Mouse (Mus musculus) liver, adult 2 months (tissue): ENCODE measurements at regions not wholly inside any gene's neighbourhood (a gene's known extent, or its start where the extent isn't known, plus 50 kb on each side); places are given as distances from the start of the nearest gene placed in this dataset.
A peak's percentile ranks its signal among the peaks of the same experiment; 100 is the strongest.
"Not testable (repeated sequence)": the region's sequence is repeated elsewhere in the genome, so short reads cannot be mapped to it uniquely, and the experiment has no call there.

Source experiments
- DNase-seq: peaks from one replicate; pipeline ENCODE4 v3.0.0-alpha.2; 2011; ENCODE audit warnings: low read depth, low spot score; ENCODE audit errors: extremely low read depth
- H3K27ac ChIP-seq: fragments of 200-500 bp; replicated peaks from 2 replicates; pipeline ENCODE4 v1.5.1; 2012; ENCODE audit warnings: low read depth, mild to moderate bottlenecking, control low read depth, inconsistent platforms, low read length; ENCODE audit not compliant: insufficient read depth
- H3K27me3 ChIP-seq: fragments of 200-500 bp; 2 replicates; pipeline ENCODE4 v1.6.1; 2012; ENCODE audit warnings: mild to moderate bottlenecking, moderate library complexity, low read length, inconsistent platforms; ENCODE audit not compliant: control insufficient read depth, insufficient read depth
- H3K36me3 ChIP-seq: fragments of 200-500 bp; 2 replicates; pipeline ENCODE4 v1.6.1; 2012; ENCODE audit warnings: low read length, inconsistent platforms; ENCODE audit not compliant: control insufficient read depth, insufficient read depth
- H3K4me1 ChIP-seq: fragments of 200-500 bp; 2 replicates; pipeline ENCODE4 v1.6.1; 2011; ENCODE audit warnings: low read length; ENCODE audit not compliant: control insufficient read depth, insufficient read depth
- H3K4me3 ChIP-seq: fragments of 200-500 bp; 2 replicates; pipeline ENCODE4 v1.5.1; 2011; ENCODE audit warnings: low read depth, mild to moderate bottlenecking, control low read depth, low read length, moderate library complexity; ENCODE audit not compliant: insufficient read depth
- H3K79me2 ChIP-seq: fragments of 200-500 bp; 2 replicates; pipeline ENCODE4 v1.6.1; 2012; ENCODE audit warnings: inconsistent platforms, mild to moderate bottlenecking, low read length, moderate library complexity; ENCODE audit not compliant: control insufficient read depth, insufficient read depth
- H3K9ac ChIP-seq: fragments of 200-500 bp; 2 replicates; pipeline ENCODE4 v1.6.1; 2012; ENCODE audit warnings: low read depth, mild to moderate bottlenecking, control low read depth, inconsistent platforms, low read length
- CTCF ChIP-seq: fragments of 200-500 bp; IDR thresholded peaks from 2 replicates; pipeline ENCODE4 v1.5.1; 2011; ENCODE audit warnings: low read depth, low read length, control low read depth
- POLR2A ChIP-seq: fragments of 200-500 bp; IDR thresholded peaks from 2 replicates; pipeline ENCODE4 v1.6.1; 2011; ENCODE audit warnings: low read length, control low read depth; ENCODE audit not compliant: insufficient read depth; ENCODE audit errors: extremely low read depth
- WGBS: fragments of 180-500 bp; shearing (Covaris S2); methylation state at CpG from one replicate; pipeline ENCODE4 v1.1.7; 2018; 5-methylcytosine and 5-hydroxymethylcytosine counted together

DNA sequence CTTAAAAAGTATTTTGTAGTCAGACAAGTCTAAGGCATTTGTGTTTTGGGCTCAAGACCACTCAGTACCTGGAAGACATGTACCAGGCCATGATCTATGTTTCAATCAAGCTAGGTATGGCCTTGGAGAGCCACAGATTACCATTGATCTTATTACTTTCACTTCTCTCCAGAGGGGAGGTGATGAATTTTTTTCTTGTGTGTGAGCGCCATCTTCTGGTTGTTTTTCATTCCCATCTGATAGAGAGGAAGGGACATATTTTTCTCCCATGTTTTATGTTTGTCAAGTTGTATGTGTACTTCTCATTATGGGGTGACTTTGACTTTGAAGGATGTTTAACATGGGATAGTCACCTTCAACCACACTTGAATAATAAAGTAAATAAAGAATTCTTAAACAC lies 80.3 kb upstream of the Gm5150 start:
- no peaks in the 10 kb centered on the region for H3K4me1 ChIP-seq
- no peaks in the 10 kb centered on the region for H3K36me3 ChIP-seq
- WGBS: 12% methylated on average over 1 of the region's 1 CpGs
- DNase-seq: peak; percentile 52
- peak; percentile 37; the same call in 1 of the 2 replicates for TF ChIP-seq CTCF
- TF ChIP-seq POLR2A: no peak
- no peak overlapping the region for H3K27ac ChIP-seq
- H3K4me3 ChIP-seq: no peak overlapping the region
- H3K9ac ChIP-seq: no peak overlapping the region
- H3K27me3 ChIP-seq: no peaks in the 10 kb centered on the region
- H3K79me2 ChIP-seq: no peaks in the 10 kb centered on the region

DNA sequence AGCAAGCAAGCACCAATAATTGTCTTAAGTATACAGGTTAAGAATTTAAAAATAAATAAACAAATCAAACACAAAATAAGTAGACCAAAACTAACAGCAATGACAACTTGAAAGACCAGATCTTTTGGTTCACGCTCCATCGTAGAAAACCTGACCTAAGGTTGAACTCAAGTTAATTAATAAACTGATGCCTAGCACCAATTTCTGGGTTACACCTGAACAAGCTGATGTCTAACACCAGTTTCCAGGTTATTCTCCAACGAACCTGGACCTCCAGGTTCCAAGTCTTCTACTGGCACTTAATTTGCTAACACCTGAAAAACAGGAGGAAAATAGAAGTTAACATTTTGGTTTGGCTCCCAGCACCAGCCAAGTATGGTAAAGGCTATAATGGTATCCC lies 79.1 kb upstream of the Gm5150 start:
- Histone ChIP-seq H3K27me3 (no peaks in the 10 kb centered on the region), H3K9ac (no peak overlapping the region), H3K27ac (no peak overlapping the region), H3K79me2 (no peaks in the 10 kb centered on the region), H3K4me1 (no peaks in the 10 kb centered on the region), H3K36me3 (no peaks in the 10 kb centered on the region), H3K4me3 (no peak overlapping the region)
- no peak for TF ChIP-seq POLR2A
- TF ChIP-seq CTCF: no peak
- WGBS: 48% methylated on average over 3 of the region's 3 CpGs
- no peak for DNase-seq

DNA sequence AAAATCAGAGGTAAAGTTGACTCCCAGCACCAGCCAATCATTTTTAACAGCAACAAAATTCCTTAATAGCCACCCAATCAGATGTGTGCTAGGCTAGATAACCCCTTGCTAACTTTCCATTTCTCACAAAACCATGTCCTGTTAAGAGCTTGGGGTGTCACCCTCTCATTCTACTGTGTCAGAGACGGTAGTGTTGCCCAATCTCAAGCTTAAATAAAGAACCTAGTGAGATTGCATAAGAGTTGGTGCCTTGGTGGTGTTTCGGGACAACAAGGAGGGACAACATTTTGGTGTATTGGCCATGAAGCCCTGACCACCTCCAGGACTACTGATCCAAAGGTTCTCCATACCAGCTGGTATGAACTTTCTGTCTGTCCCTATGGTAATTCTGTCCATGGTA lies 72.9 kb upstream of the Gm5150 start:
- H3K27me3 ChIP-seq: no peaks in the 10 kb centered on the region
- no peaks in the 10 kb centered on the region for H3K4me1 ChIP-seq
- no peak overlapping the region for H3K9ac ChIP-seq
- H3K4me3 ChIP-seq: no peak overlapping the region
- 51% methylated on average over 2 of the region's 2 CpGs for WGBS
- no peaks in the 10 kb centered on the region for H3K36me3 ChIP-seq
- no peak for TF ChIP-seq POLR2A
- no peak for TF ChIP-seq CTCF
- no peaks in the 10 kb centered on the region for H3K79me2 ChIP-seq
- no peak for DNase-seq
- H3K27ac ChIP-seq: no peak overlapping the region

DNA sequence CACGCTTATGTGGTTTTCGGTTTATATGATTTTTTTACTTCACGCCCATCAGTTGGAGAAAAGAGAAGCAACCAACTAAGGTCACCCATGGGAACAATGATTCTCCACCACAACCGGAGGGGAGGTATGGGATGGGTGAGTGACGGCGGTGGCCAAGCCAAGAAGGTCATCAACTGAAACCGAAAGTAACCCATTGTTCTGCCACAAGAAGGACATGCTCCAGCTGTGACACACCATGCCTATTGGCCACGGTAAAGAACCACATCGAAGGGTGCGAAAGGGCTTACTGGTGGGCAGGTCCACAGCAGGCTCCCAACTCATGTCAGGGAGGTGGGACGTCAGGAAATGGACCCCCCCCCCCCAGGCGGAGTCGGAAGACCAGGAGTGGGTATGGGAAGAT lies 65.7 kb upstream of the Gm5150 start:
- H3K27ac ChIP-seq: no peak overlapping the region
- H3K9ac ChIP-seq: no peak overlapping the region
- H3K79me2 ChIP-seq: no peaks in the 10 kb centered on the region
- 93% methylated on average over 13 of the region's 13 CpGs for WGBS
- H3K27me3 ChIP-seq: no peaks in the 10 kb centered on the region
- no peaks in the 10 kb centered on the region for H3K4me1 ChIP-seq
- DNase-seq: no peak
- H3K36me3 ChIP-seq: no peaks in the 10 kb centered on the region
- no peak for TF ChIP-seq POLR2A
- TF ChIP-seq CTCF: no peak
- no peak overlapping the region for H3K4me3 ChIP-seq

DNA sequence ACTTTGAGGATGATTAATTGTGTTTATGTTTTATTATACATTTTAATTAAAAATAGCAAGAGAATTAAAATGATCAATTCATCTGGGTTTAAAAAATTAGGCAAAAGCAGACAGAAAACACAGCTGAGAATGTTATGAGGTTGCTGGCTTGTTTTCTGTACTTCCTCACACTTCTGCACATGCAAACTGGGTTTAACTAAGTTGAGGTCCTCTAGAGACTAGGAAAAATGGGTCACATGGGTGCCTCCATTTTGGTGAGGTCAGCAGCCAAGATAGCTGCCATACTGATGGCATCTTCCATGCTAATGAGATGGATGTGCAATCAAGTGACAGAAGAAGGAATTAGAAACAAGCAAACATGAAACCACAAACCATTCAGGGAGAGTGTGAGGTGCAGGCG lies 64.7 kb upstream of the Gm5150 start:
- H3K27me3 ChIP-seq: no peaks in the 10 kb centered on the region
- no peak for DNase-seq
- TF ChIP-seq CTCF: no peak
- TF ChIP-seq POLR2A: no peak
- no peaks in the 10 kb centered on the region for H3K79me2 ChIP-seq
- H3K4me3 ChIP-seq: no peak overlapping the region
- H3K27ac ChIP-seq: no peak overlapping the region
- WGBS: 91% methylated on average over 1 of the region's 1 CpGs
- H3K4me1 ChIP-seq: no peaks in the 10 kb centered on the region
- H3K36me3 ChIP-seq: no peaks in the 10 kb centered on the region
- H3K9ac ChIP-seq: no peak overlapping the region

DNA sequence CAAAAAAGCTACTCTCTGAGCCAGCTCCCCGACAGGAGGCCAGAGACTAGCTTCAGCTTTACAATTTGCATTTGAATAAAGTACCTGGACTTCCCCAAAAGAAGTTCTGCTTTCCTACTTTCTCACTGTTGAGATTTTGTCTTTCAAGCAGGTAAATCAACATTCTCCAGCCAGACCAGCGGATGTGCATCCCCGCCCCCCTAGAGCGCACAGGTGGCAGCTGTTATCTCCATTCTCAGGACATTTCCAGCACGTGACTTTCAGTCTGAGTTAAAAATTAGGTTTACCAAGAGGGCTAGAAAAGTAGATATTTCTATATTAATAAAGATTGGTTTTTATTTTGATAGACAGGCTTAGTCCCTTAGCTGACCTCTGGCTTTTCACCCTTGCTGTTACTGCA lies 51.5 kb upstream of the Gm5150 start:
- 77% methylated on average over 5 of the region's 5 CpGs for WGBS

More for the DNA sequence above, 51.5 kb upstream of the Gm5150 start:
- H3K4me1 ChIP-seq, H3K9ac ChIP-seq, H3K27ac ChIP-seq, H3K4me3 ChIP-seq, H3K27me3 ChIP-seq, H3K79me2 ChIP-seq, DNase-seq, H3K36me3 ChIP-seq: not testable (repeated sequence)
